Mouse (Mus musculus) midbrain, embryonic 15.5 days (tissue): ENCODE data around the gene Slc7a8. TPM values are rescaled to one million over a fixed set of nuclear protein-coding genes. Genes with fewer than 3 reads are reported as not detected.

Experiments
- ATAC-seq: fragments of 200-750 bp; cut with Nextera tagmentation; replicated peaks from 2 replicates; pipeline ENCODE4 v1.8.0; 2017; ENCODE audit warnings: moderate TSS enrichment
- H3K27ac ChIP-seq: fragments of 300-500 bp; sonication (generic); 2 replicates; pipeline ENCODE4 v1.5.1; 2015; ENCODE audit warnings: mild to moderate bottlenecking, inconsistent platforms
- H3K27me3 ChIP-seq: fragments of 300-500 bp; sonication (generic); replicated peaks from 2 replicates; pipeline ENCODE4 v1.6.1; 2015; ENCODE audit warnings: inconsistent platforms
- H3K36me3 ChIP-seq: fragments of 300-500 bp; sonication (generic); replicated peaks from 2 replicates; pipeline ENCODE4 v1.6.1; 2015; ENCODE audit warnings: inconsistent platforms
- H3K4me1 ChIP-seq: fragments of 300-500 bp; sonication (generic); 2 replicates; pipeline ENCODE4 v1.6.1; 2015; ENCODE audit warnings: inconsistent platforms
- H3K4me2 ChIP-seq: fragments of 300-500 bp; sonication (generic); 2 replicates; pipeline ENCODE4 v1.6.1; 2015; ENCODE audit warnings: inconsistent platforms, mild to moderate bottlenecking, moderate library complexity
- H3K4me3 ChIP-seq: fragments of 300-500 bp; sonication (generic); 2 replicates; pipeline ENCODE4 v1.5.1; 2015; ENCODE audit warnings: mild to moderate bottlenecking, inconsistent platforms
- H3K9ac ChIP-seq: fragments of 300-500 bp; sonication (generic); 2 replicates; pipeline ENCODE4 v1.6.1; 2015; ENCODE audit warnings: mild to moderate bottlenecking, inconsistent platforms
- H3K9me3 ChIP-seq: fragments of 300-500 bp; sonication (generic); 2 replicates; pipeline ENCODE4 v1.6.1; 2016; ENCODE audit warnings: inconsistent platforms
- WGBS: fragments of 180-500 bp; shearing (Covaris S2); methylation state at CpG from one replicate; pipeline ENCODE4 v1.1.7; 2015; ENCODE audit warnings: mixed read lengths; 5-methylcytosine and 5-hydroxymethylcytosine counted together
- polyA plus RNA-seq: library from polyadenylated mRNA; unstranded; fragments of >200 nt; fragmentation: Nextera tagmentation; extraction: Ambion mirVana; gene quantifications from 2 replicates; pipeline ENCODE4 v1.2.1, GENCODE M21; 2015

Gene Slc7a8
- polyA plus RNA-seq, 1 experiment from 2014 or later = 9.9 TPM

DNA sequence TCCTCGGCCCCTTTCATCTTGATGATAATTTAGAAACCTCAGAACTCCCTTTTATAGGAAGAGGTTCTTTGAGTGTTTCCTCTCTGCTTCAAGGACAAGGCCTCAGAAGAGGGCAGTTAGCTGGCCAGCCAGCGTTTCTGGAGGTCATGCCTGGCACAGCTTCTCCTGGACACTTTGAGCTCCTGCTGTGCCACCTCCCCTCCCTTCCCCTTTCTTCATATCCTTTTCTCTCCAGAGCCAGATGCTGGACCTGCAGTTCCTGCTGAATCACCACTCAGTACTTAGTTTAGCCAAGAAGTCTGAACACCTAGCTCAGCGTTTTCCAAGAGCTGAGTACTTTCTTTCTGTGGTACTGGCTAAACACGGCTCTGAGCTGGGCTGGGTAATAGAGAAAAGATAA is 32.5 kb downstream of the Slc7a8 start:
- Histone ChIP-seq H3K9ac (no peak overlapping the region), H3K27ac (no peak overlapping the region), H3K9me3 (no peaks in the 10 kb centered on the region), H3K4me1 (0 out of 2 replicates have a peak, but pooled peaks cover 3% of the 10 kb centered on the region), H3K27me3 (no peaks in the 10 kb centered on the region), H3K4me2 (no peak overlapping the region), H3K4me3 (no peak overlapping the region), H3K36me3 (no peaks in the 10 kb centered on the region)
- ATAC-seq = no peak
- 72% methylated on average over 4 of the region's 4 CpGs for WGBS

DNA sequence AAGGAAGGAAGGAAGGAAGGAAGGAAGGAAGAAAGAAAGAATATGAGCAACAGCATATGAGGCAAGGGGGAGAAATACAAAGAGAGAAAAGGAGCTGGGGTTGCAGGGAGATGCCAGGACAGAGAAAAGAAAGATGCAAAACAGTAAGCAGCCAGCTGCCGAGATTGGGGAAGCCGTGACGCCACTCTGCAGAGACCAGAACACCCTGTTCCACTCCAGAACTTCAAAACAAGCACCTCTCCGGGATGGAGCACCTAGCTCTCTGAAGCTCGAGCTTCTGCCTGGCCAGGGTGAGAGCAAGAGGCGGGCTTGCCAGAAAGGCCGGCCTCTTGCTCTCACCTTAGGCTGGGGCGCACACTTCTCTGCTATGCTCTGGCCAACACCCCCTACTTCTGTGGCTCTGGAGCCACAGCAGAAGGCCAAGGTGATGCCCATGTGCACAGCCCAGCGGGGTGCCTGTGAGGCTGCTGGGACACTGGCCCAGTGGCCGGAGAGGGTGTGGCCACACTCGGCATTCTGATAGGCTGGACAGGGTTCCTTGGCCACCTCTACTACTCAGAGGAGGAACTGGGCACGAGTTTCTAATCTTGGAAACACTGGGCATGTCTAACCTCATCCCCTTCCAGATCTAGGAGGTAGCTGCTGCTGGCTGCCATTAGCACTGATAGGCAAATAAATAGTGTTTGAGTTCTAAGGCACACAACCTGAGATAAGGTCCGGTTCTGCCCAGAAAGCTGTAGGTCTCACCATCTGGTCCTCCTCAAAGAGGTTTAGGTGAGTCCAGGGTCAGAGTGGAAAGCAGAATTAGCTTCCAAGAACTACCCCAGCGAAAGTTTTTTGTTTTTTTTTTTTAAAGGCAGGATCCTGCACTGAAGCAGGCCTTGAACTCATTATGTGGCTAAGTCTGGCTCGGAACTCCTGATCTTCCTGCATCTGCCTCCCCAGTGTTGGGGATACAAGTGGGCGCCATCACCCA is 33.5 kb downstream of the Slc7a8 start:
- ATAC-seq = no peak
- no peak overlapping the region for H3K4me3 ChIP-seq
- no peak overlapping the region for H3K9ac ChIP-seq
- H3K36me3 ChIP-seq = no peaks in the 10 kb centered on the region
- 85% methylated on average over 16 of the region's 16 CpGs for WGBS
- no peaks in the 10 kb centered on the region for H3K4me1 ChIP-seq
- no peak overlapping the region for H3K4me2 ChIP-seq
- no peaks in the 10 kb centered on the region for H3K27me3 ChIP-seq
- H3K9me3 ChIP-seq = no peaks in the 10 kb centered on the region
- no peak overlapping the region for H3K27ac ChIP-seq

DNA sequence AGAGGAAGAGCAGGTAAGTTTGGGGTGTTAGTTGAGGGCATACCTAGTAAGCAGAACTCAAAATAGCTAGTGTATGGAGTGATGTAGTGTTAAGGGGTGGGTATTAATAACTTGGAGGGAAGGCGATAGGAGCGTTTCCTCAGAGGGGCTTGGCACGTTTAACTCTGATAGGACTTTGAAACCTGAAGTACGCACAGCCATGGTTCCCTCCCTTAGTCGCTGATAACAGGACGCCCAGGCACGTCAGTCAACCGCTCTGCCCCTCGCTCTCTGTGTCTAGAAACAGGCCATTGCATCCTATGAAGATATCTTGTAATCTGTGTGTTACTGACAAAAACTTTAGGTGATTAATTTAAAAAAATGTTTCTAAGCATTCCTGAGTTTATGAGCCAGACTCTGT is 35.7 kb downstream of the Slc7a8 start:
- no peak for ATAC-seq
- H3K4me3 ChIP-seq = no peak overlapping the region
- no peaks in the 10 kb centered on the region for H3K4me1 ChIP-seq
- no peaks in the 10 kb centered on the region for H3K27me3 ChIP-seq
- H3K27ac ChIP-seq = no peak overlapping the region
- no peaks in the 10 kb centered on the region for H3K9me3 ChIP-seq
- 90% methylated on average over 9 of the region's 9 CpGs for WGBS
- no peak overlapping the region for H3K4me2 ChIP-seq
- H3K36me3 ChIP-seq = no peaks in the 10 kb centered on the region
- no peak overlapping the region for H3K9ac ChIP-seq

DNA sequence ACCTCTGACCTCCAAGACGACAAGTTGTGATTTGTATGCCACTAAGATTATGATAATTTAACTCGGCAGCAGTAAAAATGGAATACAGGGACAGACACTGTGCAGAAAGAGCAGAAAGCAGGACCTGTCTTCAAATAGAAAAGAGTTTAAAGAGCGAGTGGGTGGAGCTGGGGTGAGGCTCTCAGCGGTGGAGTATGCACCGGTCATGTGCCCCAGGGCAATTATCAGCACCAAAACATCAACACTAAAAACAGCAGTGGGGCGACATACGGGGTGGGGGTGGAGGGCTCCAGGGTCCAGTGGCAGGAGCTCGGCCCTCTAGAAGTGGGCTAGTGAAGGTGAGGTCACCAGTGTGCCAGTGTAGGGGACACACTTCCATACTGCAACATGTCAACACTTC is 37.3 kb downstream of the Slc7a8 start:
- H3K36me3 ChIP-seq = no peaks in the 10 kb centered on the region
- no peak overlapping the region for H3K9ac ChIP-seq
- no peaks in the 10 kb centered on the region for H3K4me1 ChIP-seq
- 77% methylated on average over 8 of the region's 8 CpGs for WGBS
- no peaks in the 10 kb centered on the region for H3K9me3 ChIP-seq
- no peaks in the 10 kb centered on the region for H3K27me3 ChIP-seq
- H3K4me2 ChIP-seq = no peak overlapping the region
- H3K27ac ChIP-seq = no peak overlapping the region
- no peak overlapping the region for H3K4me3 ChIP-seq
- ATAC-seq = no peak

DNA sequence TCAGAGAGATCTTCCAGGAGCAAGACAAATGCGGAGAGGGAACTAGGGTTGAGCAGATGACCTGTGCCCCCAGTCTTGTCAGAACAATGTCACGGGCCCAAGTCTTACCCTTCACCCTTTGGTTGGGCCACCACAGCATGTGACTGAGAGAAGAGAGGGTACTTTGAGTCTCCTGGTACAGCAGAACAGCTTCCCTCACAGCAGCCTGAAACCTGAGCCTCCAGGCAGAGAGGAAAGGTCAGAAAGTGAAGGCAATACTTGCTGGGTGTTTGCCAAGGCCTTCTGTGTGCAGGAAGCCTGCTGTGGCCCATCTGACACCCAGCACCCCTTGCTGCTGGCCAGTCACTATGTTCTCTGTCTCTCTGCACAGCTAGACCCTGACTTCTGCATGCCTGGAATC is 39.4 kb downstream of the Slc7a8 start:
- H3K4me1 ChIP-seq = peaks cover 2% of the 10 kb centered on the region; the same call in 1 of the 2 replicates
- no peak for ATAC-seq
- 51% methylated on average over 2 of the region's 2 CpGs for WGBS

DNA sequence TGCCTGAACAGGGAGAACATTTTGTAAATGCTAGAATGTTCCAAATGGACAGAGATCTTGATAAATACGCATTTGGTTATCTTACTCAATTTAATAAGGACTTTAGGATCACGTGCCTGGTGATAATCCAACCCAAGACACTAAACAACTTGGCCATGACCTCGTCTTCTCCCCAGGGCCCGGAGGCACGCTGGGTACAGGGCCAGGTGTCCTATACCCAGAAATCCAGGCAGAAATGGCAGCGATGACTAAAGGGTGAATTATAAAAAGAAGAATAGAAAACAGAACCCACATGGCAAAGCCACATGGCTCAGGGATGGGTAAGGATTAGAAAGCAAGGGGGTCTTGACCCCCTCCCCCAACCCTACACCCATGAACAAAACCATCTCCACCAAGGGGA is 40.0 kb downstream of the Slc7a8 start:
- no peak for ATAC-seq
- Histone ChIP-seq H3K27ac (no peak overlapping the region), H3K4me1 (peaks cover 8% of the 10 kb centered on the region), H3K4me2 (no peak overlapping the region), H3K27me3 (no peaks in the 10 kb centered on the region), H3K4me3 (no peak overlapping the region), H3K9me3 (no peaks in the 10 kb centered on the region), H3K36me3 (no peaks in the 10 kb centered on the region), H3K9ac (no peak overlapping the region)
- 92% methylated on average over 6 of the region's 6 CpGs for WGBS

More for the DNA sequence above, 39.4 kb downstream of the Slc7a8 start:
- no peaks in the 10 kb centered on the region for H3K27me3 ChIP-seq
- H3K36me3 ChIP-seq = no peaks in the 10 kb centered on the region
- H3K9me3 ChIP-seq = no peaks in the 10 kb centered on the region
- H3K4me2 ChIP-seq = no peak overlapping the region
- no peak overlapping the region for H3K4me3 ChIP-seq
- H3K27ac ChIP-seq = no peak overlapping the region
- H3K9ac ChIP-seq = no peak overlapping the region

DNA sequence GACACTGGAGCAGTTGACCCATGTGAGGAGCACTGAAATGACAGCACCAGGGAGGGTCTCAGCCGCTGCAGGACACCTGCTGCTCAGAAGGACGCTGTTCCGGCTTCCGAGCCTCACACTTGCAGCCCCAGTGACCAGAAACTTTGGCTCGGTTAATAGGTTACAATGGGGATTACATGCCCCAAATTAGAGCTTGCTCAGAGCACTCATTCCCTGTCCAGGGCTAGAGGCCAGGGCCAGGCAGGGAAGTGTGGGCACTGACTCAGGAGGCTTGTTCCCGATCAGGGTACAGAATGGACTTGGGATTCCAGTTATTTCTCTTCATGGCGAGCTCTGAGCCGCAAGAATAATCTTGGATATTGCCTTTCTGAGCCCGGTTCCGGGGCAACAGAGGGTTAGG is 44.1 kb downstream of the Slc7a8 start:
- Histone ChIP-seq H3K36me3 (no peaks in the 10 kb centered on the region), H3K4me1 (peaks cover 11% of the 10 kb centered on the region), H3K9me3 (no peaks in the 10 kb centered on the region), H3K4me2 (no peak overlapping the region), H3K27ac (no peak overlapping the region), H3K9ac (no peak overlapping the region), H3K27me3 (no peaks in the 10 kb centered on the region), H3K4me3 (no peak overlapping the region)
- WGBS = 45% methylated on average over 10 of the region's 10 CpGs
- ATAC-seq = no peak; the same call in 1 of the 2 replicates

DNA sequence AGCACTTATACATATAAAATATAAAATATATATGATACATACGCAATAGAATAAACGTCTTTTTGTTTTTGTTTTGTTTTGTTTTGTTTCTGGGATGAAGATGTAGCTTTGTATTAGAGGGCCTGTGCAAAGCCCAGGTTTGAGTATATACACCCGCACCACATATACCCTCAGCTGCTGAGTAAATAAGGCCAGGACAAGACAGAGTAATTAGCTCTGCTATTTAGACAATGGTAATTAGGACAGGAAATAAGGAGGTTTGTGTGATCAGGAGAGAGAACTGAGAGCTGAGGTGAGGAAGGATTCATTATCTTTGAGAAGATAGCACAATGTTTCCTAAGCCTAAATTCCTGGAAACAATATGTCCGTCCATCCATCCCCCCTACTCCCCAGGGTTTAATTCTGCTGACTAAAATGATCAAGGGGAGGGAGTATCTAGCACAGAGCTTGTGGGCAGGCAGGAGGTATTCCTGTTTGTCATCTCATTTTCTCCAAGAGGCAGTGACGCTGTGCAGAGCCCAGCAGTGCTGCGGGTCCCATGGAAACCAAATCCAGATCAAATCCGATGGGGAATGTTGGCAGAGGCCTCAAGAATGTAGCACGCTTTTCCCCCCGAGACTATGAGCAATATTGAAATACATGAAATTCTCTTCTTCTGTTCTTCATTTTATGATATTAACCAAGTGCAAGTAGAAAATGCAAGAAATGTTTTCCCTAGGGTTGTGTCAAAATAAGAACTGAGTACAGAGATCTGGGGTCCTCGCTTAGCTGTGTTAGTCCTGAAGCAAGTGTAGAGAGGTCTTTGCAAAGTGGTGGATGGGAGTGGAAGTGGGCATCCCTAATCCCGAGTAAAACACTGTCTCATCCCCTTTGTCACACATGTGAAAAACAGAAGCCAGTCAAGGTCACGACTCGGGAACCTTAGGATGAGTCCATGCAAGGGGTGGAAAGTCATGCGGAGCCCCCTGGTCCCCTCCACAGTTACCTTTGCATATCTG is 44.9 kb downstream of the Slc7a8 start:
- Histone ChIP-seq H3K4me1 (peaks cover 11% of the 10 kb centered on the region), H3K27ac (peak overlapping the region; percentile 42; the same call in 1 of the 2 replicates), H3K9me3 (no peaks in the 10 kb centered on the region), H3K4me2 (no peak overlapping the region), H3K9ac (no peak overlapping the region), H3K36me3 (no peaks in the 10 kb centered on the region), H3K27me3 (no peaks in the 10 kb centered on the region), H3K4me3 (no peak overlapping the region)
- 35% methylated on average over 14 of the region's 14 CpGs for WGBS
- ATAC-seq = peak; percentile 78

DNA sequence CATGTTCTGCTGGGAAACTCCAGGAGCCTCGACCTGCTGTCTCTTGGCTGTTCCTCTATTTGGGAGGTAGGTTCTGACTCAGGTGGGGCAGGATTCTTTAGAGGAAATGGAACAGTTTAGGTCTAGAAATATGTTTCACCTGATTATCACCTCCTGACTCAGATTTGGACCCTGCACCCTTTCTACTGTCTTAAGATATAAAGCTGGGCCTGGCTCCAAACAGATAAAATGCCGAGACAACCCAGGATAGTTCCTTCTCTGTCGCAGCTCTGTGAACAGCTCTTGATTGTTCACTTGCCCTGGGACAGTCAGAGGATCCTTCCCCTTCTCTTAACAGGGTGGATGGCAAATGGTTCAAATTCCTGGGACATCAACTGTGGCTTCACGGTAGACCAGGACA is 46.5 kb downstream of the Slc7a8 start:
- Histone ChIP-seq H3K4me2 (no peak overlapping the region), H3K4me1 (peaks cover 11% of the 10 kb centered on the region), H3K9me3 (no peaks in the 10 kb centered on the region), H3K36me3 (no peaks in the 10 kb centered on the region), H3K27me3 (no peaks in the 10 kb centered on the region), H3K27ac (no peak overlapping the region), H3K9ac (no peak overlapping the region), H3K4me3 (no peak overlapping the region)
- ATAC-seq = no peak
- 91% methylated on average over 4 of the region's 4 CpGs for WGBS

DNA sequence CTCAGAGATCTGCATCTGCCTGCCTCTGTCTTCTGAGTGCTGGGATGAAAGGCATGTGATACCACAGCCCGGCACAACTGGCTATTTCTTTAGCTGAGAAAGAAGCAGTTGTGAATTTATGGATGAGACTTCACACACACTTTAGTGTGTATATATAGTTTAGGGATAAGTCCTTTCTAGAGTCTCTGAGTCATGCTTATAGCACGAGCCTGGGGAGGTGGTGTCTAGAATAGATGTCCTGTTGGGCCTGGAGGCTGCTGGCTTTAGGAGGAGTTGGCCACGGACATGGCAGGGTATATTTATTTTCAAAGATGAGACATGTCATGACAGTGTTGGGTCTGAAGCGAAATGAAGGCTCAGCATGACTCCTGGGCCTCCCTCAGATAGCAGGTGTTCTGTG is 47.7 kb downstream of the Slc7a8 start:
- Histone ChIP-seq H3K4me2 (no peak overlapping the region), H3K9ac (no peak overlapping the region), H3K36me3 (no peaks in the 10 kb centered on the region), H3K4me1 (peaks cover 11% of the 10 kb centered on the region), H3K4me3 (no peak overlapping the region), H3K9me3 (no peaks in the 10 kb centered on the region), H3K27me3 (no peaks in the 10 kb centered on the region), H3K27ac (no peak overlapping the region)
- 72% methylated on average over 4 of the region's 4 CpGs for WGBS
- ATAC-seq = no peak

DNA sequence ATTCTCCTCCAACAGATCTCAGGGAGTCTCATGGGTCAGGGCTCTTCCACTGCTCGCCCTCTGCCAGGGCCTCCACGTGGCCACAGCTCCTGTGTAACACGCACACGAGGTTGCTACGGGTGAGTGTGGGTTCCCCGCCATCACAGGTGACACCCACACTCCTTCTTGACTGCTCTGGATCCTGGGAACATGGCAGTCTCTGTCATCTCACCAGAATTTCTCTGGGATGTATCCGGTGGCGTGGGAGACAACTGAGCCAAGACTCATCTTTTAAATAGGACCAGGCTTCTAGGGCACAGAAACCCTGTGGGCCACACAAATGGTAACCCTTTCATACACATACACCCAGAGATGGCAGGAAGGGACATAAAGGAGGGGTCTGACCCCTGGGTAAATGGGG is 49.5 kb downstream of the Slc7a8 start:
- no peaks in the 10 kb centered on the region for H3K27me3 ChIP-seq
- H3K36me3 ChIP-seq = no peaks in the 10 kb centered on the region
- no peak overlapping the region for H3K27ac ChIP-seq
- H3K9me3 ChIP-seq = no peaks in the 10 kb centered on the region
- H3K4me2 ChIP-seq = no peak overlapping the region
- peaks cover 7% of the 10 kb centered on the region for H3K4me1 ChIP-seq
- H3K4me3 ChIP-seq = no peak overlapping the region
- H3K9ac ChIP-seq = no peak overlapping the region
- no peak for ATAC-seq
- WGBS = 89% methylated on average over 8 of the region's 8 CpGs

DNA sequence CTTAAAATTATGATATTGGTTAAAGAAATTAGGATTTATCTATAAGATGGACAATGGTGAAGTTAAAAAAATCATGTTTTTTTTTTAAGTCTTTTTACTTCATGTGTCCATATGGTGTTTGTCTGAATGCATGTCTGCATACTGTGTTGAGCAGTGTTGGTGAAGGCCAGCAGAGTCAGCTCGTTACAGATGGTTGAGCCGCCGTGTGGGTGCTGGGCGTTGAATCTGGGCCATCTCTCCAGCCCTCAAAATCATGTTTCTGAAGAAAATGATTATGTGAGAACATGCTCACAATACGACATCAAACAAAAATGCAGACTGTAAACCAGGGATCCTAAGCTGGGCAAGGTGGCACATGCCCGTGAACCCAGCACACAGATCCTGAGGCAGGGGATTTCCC is 51.4 kb downstream of the Slc7a8 start:
- no peak overlapping the region for H3K4me3 ChIP-seq
- no peaks in the 10 kb centered on the region for H3K9me3 ChIP-seq
- no peak overlapping the region for H3K4me2 ChIP-seq
- no peak for ATAC-seq
- no peaks in the 10 kb centered on the region for H3K27me3 ChIP-seq
- no peaks in the 10 kb centered on the region for H3K4me1 ChIP-seq
- H3K36me3 ChIP-seq = 0 out of 2 replicates have a peak, but pooled peaks cover 2% of the 10 kb centered on the region
- 92% methylated on average over 6 of the region's 6 CpGs for WGBS
- no peak overlapping the region for H3K27ac ChIP-seq
- H3K9ac ChIP-seq = no peak overlapping the region
